Mouse (Mus musculus) C3H10T1/2 (cell line): ENCODE results near the gene Larp4. TPM values are rescaled to one million over a fixed set of nuclear protein-coding genes. Genes with fewer than 3 reads are reported as not detected.

Experiments used
- polyA plus RNA-seq, 2 experiments: library from polyadenylated mRNA; unstranded; fragments of >200 nt; fragmentation: generic; extraction: Trizol; gene quantifications; one replicate each; pipeline ENCODE4 v1.2.1; 2012; ENCODE audit warnings: missing spikeins in 2 of 2

The Larp4 gene
- polyA plus RNA-seq: 1 to 10 TPM in 1 of 2 experiments, under 1 TPM in 1; 0.68 to 3.4 TPM

GRCm38 (mm10) chr15:99969765-99970164 lies at the start of gene Larp4:
Gene Larp4, plus strand, starts transcription at chr15:99970065.

GRCm38 (mm10) chr15:99966961-99967360 lies 2.9 kb upstream of the Larp4 start, which contains the start of gene Fam186a:
Gene Fam186a, minus strand, starts transcription at chr15:99967061.

GRCm38 (mm10) chr15:100038470-100038971 lies 68.7 kb downstream of the Larp4 start, which contains the start of gene Dip2b:
Gene Dip2b, plus strand, starts transcription at chr15:100038664.

Other genes with a start within 250 kb of the Larp4 start
- gene Cox14, start 244.4 kb upstream of the Larp4 start, polyA plus RNA-seq: 100 to 1,000 TPM; 101 to 413 TPM
- 100 to 1,000 TPM in 1 of 2 experiments, 10 to 100 TPM in 1; 65.9 to 104 TPM for gene Cers5, start 197.2 kb upstream of the Larp4 start, polyA plus RNA-seq
- gene Lima1, start 94.6 kb upstream of the Larp4 start, polyA plus RNA-seq: 100 to 1,000 TPM in 1 of 2 experiments, 1 to 10 TPM in 1; 8.3 to 132 TPM
- under 1 TPM in 1 of 2 experiments, not detected in 1; 0.01 TPM for gene Fam186a, start 3.0 kb upstream of the Larp4 start, polyA plus RNA-seq
- 10 to 100 TPM in 1 of 2 experiments, 1 to 10 TPM in 1; 1.5 to 12.1 TPM for gene Dip2b, start 68.6 kb downstream of the Larp4 start, polyA plus RNA-seq